Mouse (Mus musculus): ENCODE measurements around the gene Vmac.

DNA sequence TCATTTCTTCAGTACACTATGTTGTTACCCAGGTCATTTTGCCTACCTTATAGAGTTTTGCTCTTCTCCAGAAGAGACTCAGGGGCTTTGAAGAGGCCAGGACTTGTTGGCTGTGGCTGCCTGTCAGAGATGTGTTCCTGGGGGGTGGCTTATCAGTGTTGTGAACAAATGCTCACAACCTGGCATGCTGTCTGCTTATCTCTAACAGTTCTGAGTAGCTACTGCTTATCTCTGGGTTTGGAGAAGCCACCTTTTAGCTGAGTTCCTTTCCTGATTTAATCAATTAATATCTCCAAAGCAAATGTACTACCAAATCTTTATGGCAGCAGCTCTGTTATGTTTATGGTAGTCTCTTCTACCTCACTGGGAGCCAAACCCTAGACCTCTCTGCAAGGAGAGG is 29.8 kb downstream of the Vmac start:
- TF ChIP-seq POLR2A (IDR thresholded peaks at IDR 0.05; ENCODE audit: control insufficient read depth, extremely low read depth, insufficient read depth, low read length, poor library complexity) = no peak
- no peak for TF ChIP-seq CTCF (IDR thresholded peaks at IDR 0.05; ENCODE audit: borderline replicate concordance, control insufficient read depth, extremely low read depth, insufficient read depth, low read length, poor library complexity)

All from thymus, adult 2 months (tissue).